Mouse (Mus musculus) cerebellum, adult 11 months (tissue): ENCODE measurements at regions not wholly inside any gene's neighbourhood (a gene's known extent, or its start where the extent isn't known, plus 50 kb on each side); places are given as distances from the start of the nearest gene placed in this dataset.
A peak's percentile ranks its signal among the peaks of the same experiment; 100 is the strongest.

Source experiments
- DNase-seq: peaks from one replicate; pipeline ENCODE4 v3.0.0; 2022

GRCm38 (mm10) chr16:78490245-78490644, 86.3 kb downstream of the D16Ertd472e start:
- DNase-seq = no peak

DNA sequence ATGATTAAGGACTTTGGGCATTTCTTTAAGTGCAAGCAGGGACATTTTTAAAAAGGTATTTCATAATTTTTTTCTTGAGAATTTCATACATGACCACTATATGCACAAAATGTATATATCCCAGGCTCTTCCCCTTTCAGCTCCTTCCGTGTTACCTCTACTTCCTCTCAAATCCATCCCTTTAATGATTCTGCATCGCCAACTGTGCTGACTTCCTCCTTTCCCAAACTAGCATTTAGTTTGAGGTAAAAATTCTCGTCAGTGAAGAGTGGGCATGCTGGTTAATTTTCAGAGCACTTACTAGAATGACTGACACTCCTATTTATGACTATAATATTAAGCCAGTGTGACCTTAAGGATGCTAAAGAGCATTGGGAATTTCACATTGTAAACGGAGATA, 86.9 kb downstream of the D16Ertd472e start:
- no peak for DNase-seq

DNA sequence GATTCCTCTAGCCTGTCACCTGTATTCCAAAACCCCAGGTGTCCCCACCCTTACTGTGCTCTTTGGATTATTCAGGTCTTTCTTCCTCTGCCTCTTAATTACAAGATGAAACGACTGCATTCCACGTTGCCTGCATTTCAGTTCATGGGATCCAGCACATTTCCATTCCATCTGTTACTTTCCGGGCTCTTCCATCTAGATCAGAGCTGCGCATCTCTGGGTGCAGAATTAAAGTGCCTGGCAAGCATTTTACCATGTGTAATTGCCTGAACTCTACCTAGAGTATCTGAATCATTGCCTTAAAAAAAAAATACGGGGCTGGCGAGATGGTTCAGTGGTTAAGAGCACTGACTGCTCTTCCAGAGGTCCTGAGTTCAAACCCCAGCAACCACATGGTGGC, 90.0 kb downstream of the D16Ertd472e start:
- DNase-seq = no peak

DNA sequence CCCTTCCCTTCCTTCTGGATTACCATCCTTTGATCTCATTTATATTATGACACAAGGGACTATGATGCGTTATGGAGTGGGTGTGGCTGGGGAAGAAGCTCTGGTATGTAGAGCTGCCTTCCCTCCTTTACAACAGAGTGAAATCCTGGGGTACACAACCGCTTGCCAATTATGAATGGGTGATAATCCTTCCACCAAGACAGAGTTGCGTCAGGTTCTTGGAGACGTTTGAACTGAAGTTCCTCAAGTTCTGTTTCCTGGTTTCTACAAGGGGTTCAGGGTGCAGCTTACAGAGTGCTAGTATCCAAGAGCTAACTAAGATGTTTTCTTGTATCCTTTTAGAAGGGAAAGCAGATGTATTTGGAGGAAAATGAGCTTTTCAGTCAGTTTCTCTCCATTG, 92.2 kb downstream of the D16Ertd472e start:
- no peak for DNase-seq

DNA sequence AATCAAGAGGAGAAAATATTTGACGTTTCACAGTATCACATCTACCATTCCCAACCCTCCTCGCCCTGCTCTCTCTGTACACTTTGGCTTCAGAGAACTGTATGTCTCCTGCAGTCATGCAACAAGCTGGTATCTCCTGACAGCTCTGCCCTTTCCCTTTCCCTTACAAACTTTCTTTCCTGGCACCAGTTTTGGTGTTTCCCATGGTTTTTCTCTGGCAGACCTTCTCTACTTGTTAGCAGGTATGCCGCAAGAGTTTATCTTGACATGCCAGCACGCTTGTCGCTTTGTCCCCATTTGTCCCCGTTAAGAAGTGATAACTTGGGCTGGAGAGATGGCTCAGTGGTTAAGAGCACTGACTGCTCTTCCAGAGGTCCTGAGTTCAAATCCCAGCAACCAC, 94.9 kb downstream of the D16Ertd472e start:
- DNase-seq = no peak

DNA sequence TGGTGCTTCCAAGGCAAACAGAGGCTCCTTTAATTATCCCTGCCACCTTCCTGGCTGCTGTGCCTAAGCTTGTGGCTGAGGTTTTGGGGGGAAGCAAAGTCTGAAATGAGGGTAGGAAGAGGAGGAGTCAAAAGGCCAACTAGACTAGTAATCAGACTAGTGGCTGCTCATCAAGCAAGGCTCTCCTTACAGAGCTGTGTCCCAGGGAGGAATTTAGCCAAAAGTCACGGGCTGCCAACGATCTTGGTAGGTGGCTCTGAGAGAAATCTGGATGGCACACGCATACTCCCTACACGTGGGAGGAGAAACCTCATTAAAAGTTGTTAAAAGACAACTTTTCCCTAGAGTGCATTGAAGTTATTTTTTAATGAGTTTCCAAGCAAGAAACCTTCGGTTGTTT, 95.4 kb downstream of the D16Ertd472e start:
- DNase-seq = no peak

- no peak for DNase-seq
Observed at GRCm38 (mm10) chr16:78480261-78480660, 96.2 kb downstream of the D16Ertd472e start.

GRCm38 (mm10) chr16:78473456-78473855, 96.5 kb upstream of the Btg3 start:
- DNase-seq = no peak

- no peak for DNase-seq
Observed at GRCm38 (mm10) chr16:78459996-78460395, 83.0 kb upstream of the Btg3 start.

GRCm38 (mm10) chr16:78457731-78458151, 80.7 kb upstream of the Btg3 start:
- DNase-seq = no peak

GRCm38 (mm10) chr16:78456345-78456744, 79.4 kb upstream of the Btg3 start:
- DNase-seq = no peak

DNA sequence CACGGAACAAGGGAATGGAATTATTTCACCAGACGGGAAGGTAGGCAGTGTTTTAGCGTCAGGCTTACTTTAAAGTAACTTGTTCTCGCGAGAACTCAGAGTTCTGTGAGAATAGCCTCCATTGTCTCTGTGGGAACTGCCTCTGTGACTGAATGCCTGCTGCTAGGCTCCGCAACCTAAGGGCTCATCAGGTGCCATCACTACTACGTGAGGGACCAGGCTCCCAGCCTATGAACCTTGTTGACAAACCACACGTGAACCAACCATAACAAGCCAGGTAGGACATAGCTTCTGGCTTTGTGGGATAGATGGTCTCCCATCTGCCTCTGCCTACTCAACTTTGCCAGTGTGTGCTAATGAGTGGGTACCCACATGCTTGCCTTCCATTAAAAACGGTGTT, 77.5 kb upstream of the Btg3 start:
- DNase-seq = no peak

- DNase-seq = no peak
Observed at GRCm38 (mm10) chr16:78452303-78452702, 75.3 kb upstream of the Btg3 start.

DNA sequence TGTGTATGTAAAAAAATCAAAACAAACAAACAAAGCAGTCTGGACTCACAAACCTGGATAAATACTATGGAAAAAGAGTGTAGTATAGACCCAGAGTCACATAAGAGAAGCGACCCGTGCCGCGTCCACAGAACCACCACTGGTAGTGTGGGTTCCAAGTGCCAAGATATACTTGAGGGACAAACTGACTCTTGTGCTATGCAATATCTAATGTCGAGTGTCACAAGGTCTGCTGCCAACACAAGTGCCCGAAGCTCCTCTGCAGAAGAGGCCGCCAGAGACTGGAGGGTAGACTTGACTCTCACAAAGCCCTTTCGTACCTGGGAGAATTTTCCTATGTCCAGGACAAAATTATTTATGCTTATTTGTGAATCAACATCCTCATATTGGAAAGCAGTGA, 74.8 kb upstream of the Btg3 start:
- DNase-seq = no peak

GRCm38 (mm10) chr16:78451251-78451650, 74.3 kb upstream of the Btg3 start:
- DNase-seq = no peak

DNA sequence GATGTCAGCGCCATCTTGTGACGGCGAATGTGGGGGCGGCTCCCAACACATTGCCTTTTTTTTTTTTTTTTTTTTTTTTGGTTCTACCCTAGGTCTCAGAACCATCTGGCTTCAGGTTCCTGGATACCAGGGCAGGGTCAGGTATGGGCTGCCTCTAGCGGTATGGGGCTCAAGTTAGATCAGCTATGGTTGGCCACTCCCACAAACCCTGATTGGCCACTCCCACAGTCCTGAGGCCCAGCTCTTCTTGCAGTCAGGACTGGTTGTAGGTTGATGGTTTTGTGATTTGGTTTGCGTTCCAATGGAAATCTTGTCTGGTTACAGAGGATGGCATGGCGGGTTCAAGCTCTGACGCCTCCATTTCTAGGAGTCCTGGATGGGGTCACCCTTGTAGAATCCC, 72.2 kb upstream of the Btg3 start:
- DNase-seq = no peak

- no peak for DNase-seq
Observed at GRCm38 (mm10) chr16:78443262-78443661, 66.3 kb upstream of the Btg3 start.

DNA sequence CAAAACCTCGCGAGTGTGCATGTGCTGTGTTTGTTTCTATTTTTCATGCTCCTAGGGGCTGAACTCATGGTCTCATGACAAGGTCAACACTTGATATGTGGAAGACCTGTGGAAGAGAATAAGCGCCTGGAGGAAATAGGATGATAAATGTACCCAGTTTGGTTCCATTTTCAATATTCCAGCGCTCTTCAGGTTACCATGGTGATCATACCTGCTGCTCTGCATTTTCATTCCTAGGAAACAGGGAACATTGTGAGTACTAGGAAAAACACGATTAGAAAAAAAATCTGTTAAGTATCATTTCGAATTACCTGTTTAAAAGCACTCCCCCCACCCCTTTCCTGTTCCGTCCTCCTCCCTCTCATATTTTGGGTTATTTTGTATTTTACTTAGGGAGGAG, 65.8 kb upstream of the Btg3 start:
- DNase-seq = no peak

DNA sequence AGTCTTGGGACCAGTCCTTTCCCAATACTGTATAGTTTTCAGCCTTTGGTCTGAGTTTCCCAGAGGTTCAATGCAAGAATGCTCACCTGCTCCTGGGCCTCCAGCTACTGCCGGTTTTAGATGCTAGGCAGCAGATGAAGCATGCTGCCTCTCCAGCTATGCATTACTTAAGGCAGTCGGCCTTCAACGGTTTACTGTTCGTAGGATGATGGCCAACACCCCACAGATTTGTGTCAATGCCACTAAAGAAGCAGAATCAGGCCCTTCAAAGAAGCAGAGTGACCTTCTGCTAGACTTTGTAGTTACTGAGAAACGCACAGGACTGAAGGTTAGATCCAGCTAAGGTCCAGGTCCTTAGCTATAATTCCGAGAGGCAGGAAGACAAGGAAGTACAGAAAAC, 65.0 kb upstream of the Btg3 start:
- no peak for DNase-seq

DNA sequence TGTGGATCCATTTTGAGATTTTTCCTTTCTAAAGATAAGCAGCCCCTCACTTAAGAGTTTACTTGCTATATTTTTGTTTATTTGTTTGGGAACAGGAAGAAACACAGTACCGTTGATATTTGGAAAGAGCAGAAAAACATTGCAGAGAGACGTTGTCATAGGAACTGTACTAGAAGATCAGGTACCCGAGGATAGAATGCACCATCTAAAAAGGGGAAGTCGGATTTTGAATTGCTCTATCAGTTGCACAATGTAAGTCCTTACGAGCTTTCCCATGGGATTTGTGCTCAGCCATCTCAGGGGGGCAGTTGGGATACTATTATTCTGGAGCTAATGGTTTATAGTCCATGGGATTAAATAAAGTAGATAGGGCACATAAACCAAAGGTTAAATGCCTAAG, 58.7 kb upstream of the Btg3 start:
- no peak for DNase-seq

GRCm38 (mm10) chr16:78427470-78428041, 50.6 kb upstream of the Btg3 start:
- DNase-seq = peak; percentile 4
